ENCODE assay signal across 16 mouse cellular contexts in the genomic region with DNA sequence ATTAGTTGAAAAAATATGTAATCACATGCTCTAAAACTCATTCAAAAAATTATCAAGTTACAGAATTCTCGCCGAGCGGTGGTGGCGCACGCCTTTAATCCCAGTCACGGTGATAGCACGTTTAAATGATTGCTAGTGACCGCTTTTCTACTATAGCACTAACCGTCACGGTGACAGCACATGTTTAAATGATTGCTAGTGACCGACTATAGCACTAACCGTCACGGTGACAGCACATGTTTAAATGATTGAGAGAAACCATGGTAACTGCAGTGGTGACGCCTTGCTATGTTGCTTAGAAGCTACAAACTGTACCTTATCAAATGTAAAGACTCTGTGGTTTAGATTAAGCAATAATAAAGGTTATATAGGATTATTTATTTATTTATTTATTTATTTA.
"Had no signal": no experiment of that assay in that cellular context is flagged by ENCODE, and none has a peak within 500 bp of the region (broad histone marks: within the 10 kb centered on the region; RNA-seq: fewer than 3 reads in every experiment).

No protein-coding gene starts in this region.

- H3K4me3 ChIP-seq: liver, embryonic 12.5 days; lung, embryonic 15.5 days; megakaryocyte, embryonic 14.5 days; neural tube, embryonic 12.5 days; stomach, embryonic 15.5 days had no signal

- ATAC-seq: liver, embryonic 12.5 days; lung, postnatal 0 days had no signal

- DNase-seq: lung, adult 2 months; lung, postnatal 14 days; lung, postnatal 36 days; right cerebral cortex, postnatal 14 days; thymus, adult 2 months; thymus, postnatal 25 days; thymus, postnatal 4 days had no signal

- H3K4me1 ChIP-seq: liver, embryonic 12.5 days; lung, embryonic 15.5 days; megakaryocyte, embryonic 14.5 days; neural tube, embryonic 12.5 days; stomach, embryonic 15.5 days had no signal

- H3K4me2 ChIP-seq: liver, embryonic 12.5 days; lung, embryonic 15.5 days; neural tube, embryonic 12.5 days; stomach, embryonic 15.5 days had no signal

- H3K9ac ChIP-seq: liver, embryonic 12.5 days; liver, embryonic 14.5 days; lung, embryonic 15.5 days; neural tube, embryonic 12.5 days; stomach, embryonic 15.5 days had no signal

- H3K9me3 ChIP-seq: liver, embryonic 12.5 days; lung, embryonic 15.5 days; megakaryocyte, embryonic 14.5 days; neural tube, embryonic 12.5 days; stomach, embryonic 15.5 days had no signal

- H3K27me3 ChIP-seq: liver, embryonic 12.5 days; lung, embryonic 15.5 days; megakaryocyte, embryonic 14.5 days; neural tube, embryonic 12.5 days; stomach, embryonic 15.5 days had no signal

- H3K27ac ChIP-seq: liver, embryonic 12.5 days; liver, embryonic 14.5 days; lung, embryonic 15.5 days; macrophage; neural tube, embryonic 12.5 days; stomach, embryonic 15.5 days; stomach, postnatal 0 days had no signal
